Mouse (Mus musculus): ENCODE results near the gene Hmcn1. TPM values are rescaled to one million over a fixed set of nuclear protein-coding genes. Genes with fewer than 3 reads are reported as not detected.

Hmcn1 gene
- polyA plus RNA-seq, 1 experiment = 0.25 TPM

DNA sequence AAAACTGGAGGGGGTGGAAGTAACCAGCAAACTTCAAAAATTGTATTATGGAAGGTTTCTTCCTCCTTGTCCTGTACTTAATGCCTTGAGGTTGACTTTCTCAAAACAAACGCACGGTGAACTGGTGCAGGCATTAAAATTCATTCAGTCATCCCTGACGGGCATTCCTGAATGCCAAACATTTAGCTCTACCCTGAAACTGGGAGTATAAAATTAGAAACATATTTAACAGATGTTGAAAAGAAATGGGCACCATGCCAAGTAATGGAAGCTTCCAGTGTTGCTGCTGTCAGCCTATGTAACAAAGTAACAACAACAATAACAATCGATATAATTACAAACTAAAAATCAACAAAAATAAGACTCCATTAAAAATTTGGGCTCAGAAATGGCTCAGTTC is 14.5 kb upstream of the Hmcn1 start:
- H3K4me3 ChIP-seq (replicated peaks; ENCODE audit: control insufficient read depth, low read depth, low read length) = no peak overlapping the region
- WGBS = 81% methylated on average over 4 of the region's 4 CpGs
- H3K4me1 ChIP-seq (ENCODE audit: control insufficient read depth, insufficient read depth, low read length) = no peaks in the 10 kb centered on the region
- no peak for TF ChIP-seq POLR2A (IDR thresholded peaks at IDR 0.05; ENCODE audit: borderline replicate concordance, control insufficient read depth, low read depth, low read length)
- no peak for TF ChIP-seq CTCF (IDR thresholded peaks at IDR 0.05; ENCODE audit: control insufficient read depth, insufficient read depth, low read length)
- no peak overlapping the region for H3K27ac ChIP-seq (ENCODE audit: control insufficient read depth, insufficient read depth, low read depth, low read length, poor library complexity)

GRCm38 (mm10) chr1:151004007-151004406 is 10.8 kb upstream of the Hmcn1 start:
- TF ChIP-seq CTCF (IDR thresholded peaks at IDR 0.05; ENCODE audit: control insufficient read depth, insufficient read depth, low read length) = no peak
- TF ChIP-seq POLR2A (IDR thresholded peaks at IDR 0.05; ENCODE audit: borderline replicate concordance, control insufficient read depth, low read depth, low read length) = no peak
- Histone ChIP-seq H3K4me1 (ENCODE audit: control insufficient read depth, insufficient read depth, low read length) (no peaks in the 10 kb centered on the region; the same call in 1 of the 2 replicates), H3K27ac (ENCODE audit: control insufficient read depth, insufficient read depth, low read depth, low read length, poor library complexity) (no peak overlapping the region), H3K4me3 (replicated peaks; ENCODE audit: control insufficient read depth, low read depth, low read length) (no peak overlapping the region)
- WGBS = 85% methylated on average over 5 of the region's 5 CpGs

DNA sequence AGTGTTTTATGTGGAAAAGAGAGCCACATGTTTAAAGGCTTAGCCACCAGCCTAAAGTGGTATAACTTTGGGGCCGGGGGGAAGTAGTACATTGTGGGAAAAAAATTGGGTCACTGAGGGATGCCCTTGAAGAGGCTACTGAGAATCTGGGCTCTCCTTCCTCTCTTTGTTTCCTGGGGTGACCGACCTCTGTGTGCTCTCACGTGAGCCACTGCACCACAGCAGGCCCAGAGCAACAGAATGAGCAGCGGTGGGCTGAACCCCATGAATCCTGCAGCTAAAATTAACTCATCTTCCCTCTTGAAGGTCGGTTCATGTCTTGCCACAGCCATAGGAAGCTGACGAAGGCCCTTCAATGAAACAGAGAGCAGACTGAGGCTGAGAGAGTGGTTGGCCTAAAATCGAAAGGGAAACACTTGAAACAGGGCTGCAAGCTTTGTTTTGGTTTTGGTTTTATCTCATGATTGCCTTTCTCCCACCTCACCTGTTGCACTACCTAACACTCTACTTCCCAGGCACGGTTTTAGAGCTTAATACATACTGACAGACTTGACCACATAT is 8.7 kb upstream of the Hmcn1 start:
- no peak for TF ChIP-seq POLR2A (IDR thresholded peaks at IDR 0.05; ENCODE audit: borderline replicate concordance, control insufficient read depth, low read depth, low read length)
- TF ChIP-seq CTCF (IDR thresholded peaks at IDR 0.05; ENCODE audit: control insufficient read depth, insufficient read depth, low read length) = no peak
- no peak overlapping the region for H3K27ac ChIP-seq (ENCODE audit: control insufficient read depth, insufficient read depth, low read depth, low read length, poor library complexity)
- WGBS = 8% methylated on average over 8 of the region's 8 CpGs
- H3K4me3 ChIP-seq (replicated peaks; ENCODE audit: control insufficient read depth, low read depth, low read length) = no peak overlapping the region
- no peaks in the 10 kb centered on the region; the same call in 1 of the 2 replicates for H3K4me1 ChIP-seq (ENCODE audit: control insufficient read depth, insufficient read depth, low read length)

DNA sequence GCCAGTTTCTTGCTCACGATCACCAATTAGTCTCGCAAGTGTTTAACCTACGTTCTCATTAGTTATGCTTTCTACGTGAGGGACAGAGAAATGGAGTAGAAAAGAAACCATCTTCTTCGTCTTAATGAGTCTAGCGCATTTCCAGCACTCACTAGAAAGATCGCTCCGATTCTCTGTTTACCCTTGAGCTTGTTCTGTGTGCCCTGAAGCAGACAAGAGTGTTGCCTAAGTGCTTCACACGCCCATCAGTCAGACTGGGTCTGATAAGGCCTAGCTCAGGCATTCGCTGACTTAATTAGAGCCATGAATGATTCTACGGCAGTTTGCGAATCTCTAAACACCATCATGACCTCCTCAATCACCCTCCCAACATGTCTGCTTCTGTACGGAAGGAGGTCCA is 7.5 kb upstream of the Hmcn1 start:
- no peak overlapping the region for H3K4me3 ChIP-seq (replicated peaks; ENCODE audit: control insufficient read depth, low read depth, low read length)
- no peak overlapping the region for H3K27ac ChIP-seq (ENCODE audit: control insufficient read depth, insufficient read depth, low read depth, low read length, poor library complexity)
- WGBS = 87% methylated on average over 13 of the region's 13 CpGs
- no peak for TF ChIP-seq CTCF (IDR thresholded peaks at IDR 0.05; ENCODE audit: control insufficient read depth, insufficient read depth, low read length)
- TF ChIP-seq POLR2A (IDR thresholded peaks at IDR 0.05; ENCODE audit: borderline replicate concordance, control insufficient read depth, low read depth, low read length) = no peak
- H3K4me1 ChIP-seq (ENCODE audit: control insufficient read depth, insufficient read depth, low read length) = no peaks in the 10 kb centered on the region; the same call in 1 of the 2 replicates

DNA sequence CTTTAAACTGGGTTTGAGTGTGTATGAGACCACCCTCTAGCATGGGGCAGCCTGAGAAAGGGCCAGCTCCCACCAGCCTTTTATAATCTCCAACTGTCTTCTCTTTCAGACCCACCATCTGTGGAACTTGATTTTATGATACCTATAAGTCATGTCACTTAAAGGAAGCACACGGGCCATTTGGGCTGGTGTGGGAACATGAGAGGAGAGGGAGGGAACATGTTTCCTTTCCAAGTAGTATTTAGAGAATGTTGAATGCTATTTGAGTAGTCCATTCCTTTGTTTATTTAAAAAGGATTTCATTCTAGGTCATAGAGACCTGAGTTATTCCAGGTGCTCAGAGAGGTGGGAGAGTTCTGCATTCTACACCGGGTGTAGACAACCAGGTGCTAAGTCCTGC is 1.4 kb upstream of the Hmcn1 start:
- 59% methylated on average over 2 of the region's 2 CpGs for WGBS
- Histone ChIP-seq H3K27ac (ENCODE audit: control insufficient read depth, insufficient read depth, low read depth, low read length, poor library complexity) (no peak overlapping the region), H3K4me3 (replicated peaks; ENCODE audit: control insufficient read depth, low read depth, low read length) (no peak overlapping the region), H3K4me1 (ENCODE audit: control insufficient read depth, insufficient read depth, low read length) (no peaks in the 10 kb centered on the region)
- TF ChIP-seq CTCF (IDR thresholded peaks at IDR 0.05; ENCODE audit: control insufficient read depth, insufficient read depth, low read length) (no peak), POLR2A (IDR thresholded peaks at IDR 0.05; ENCODE audit: borderline replicate concordance, control insufficient read depth, low read depth, low read length) (no peak)

DNA sequence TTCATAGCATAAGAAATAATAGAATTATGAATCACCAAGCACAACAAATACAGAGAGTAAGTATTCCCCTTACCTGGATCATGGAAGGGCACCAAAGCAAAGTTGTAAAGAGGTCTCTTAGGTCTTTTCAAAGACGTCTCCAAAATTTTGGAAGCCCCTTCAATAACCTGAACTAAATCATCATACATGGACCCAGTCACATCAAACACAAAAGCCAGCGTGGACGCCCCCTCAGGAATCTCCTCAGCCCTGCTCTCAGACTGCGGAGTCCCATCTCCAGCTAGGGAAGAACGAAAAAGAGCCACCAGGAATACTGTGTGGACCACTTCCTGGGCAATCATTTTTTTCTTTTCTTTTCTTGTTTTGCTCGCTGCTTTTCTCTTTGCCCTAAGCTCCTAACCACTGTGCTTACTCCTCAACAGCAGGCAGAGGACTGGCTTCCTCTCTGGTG is 499 bp downstream of the Hmcn1 start:
- H3K27ac ChIP-seq (ENCODE audit: control insufficient read depth, insufficient read depth, low read depth, low read length, poor library complexity) = no peak overlapping the region
- H3K4me1 ChIP-seq (ENCODE audit: control insufficient read depth, insufficient read depth, low read length) = no peaks in the 10 kb centered on the region
- WGBS = 8% methylated on average over 6 of the region's 6 CpGs
- H3K4me3 ChIP-seq (replicated peaks; ENCODE audit: control insufficient read depth, low read depth, low read length) = no peak overlapping the region
- no peak for TF ChIP-seq POLR2A (IDR thresholded peaks at IDR 0.05; ENCODE audit: borderline replicate concordance, control insufficient read depth, low read depth, low read length)
- no peak for TF ChIP-seq CTCF (IDR thresholded peaks at IDR 0.05; ENCODE audit: control insufficient read depth, insufficient read depth, low read length)

DNA sequence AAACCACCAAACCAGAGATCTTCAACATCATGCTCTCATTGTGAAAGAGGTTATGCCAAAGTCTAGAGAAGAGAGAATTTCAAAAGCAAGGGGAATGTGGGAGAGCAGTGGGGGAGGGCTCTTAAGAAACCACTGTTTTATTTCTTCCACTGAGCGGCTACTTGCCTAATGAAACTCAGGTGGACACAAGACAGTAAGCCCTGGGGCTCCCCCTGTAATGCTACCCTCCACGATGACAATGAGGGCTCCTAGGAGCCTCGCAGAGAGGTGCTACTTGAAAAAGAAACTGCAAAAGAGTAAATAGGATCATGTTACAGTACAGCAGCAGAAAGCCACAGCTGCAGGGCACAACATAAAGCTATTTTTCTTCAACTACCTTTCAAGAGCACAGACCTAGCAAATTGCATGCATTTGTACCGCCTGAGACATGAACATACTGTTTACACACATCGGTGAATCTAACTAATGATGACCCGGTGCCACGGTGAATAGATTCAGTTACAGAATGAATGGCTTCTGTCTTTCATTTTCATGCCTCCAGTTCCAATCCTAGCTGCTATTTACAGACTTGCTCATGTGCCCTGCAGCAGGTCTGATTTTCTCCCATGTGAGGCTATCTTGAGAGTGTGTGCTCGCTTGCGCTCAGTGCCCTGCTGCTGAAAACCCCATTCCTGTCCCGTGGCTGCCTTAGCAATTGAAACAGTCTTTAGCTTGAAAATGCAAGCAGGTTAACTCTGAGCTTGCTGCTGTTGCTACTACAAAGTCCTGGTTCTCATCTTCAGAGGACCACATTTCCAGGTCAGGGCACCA is 1.3 kb downstream of the Hmcn1 start:
- TF ChIP-seq CTCF (IDR thresholded peaks at IDR 0.05; ENCODE audit: control insufficient read depth, insufficient read depth, low read length) = no peak
- TF ChIP-seq POLR2A (IDR thresholded peaks at IDR 0.05; ENCODE audit: borderline replicate concordance, control insufficient read depth, low read depth, low read length) = no peak
- no peak overlapping the region for H3K4me3 ChIP-seq (replicated peaks; ENCODE audit: control insufficient read depth, low read depth, low read length)
- WGBS = 5% methylated on average over 10 of the region's 10 CpGs
- no peaks in the 10 kb centered on the region for H3K4me1 ChIP-seq (ENCODE audit: control insufficient read depth, insufficient read depth, low read length)
- H3K27ac ChIP-seq (ENCODE audit: control insufficient read depth, insufficient read depth, low read depth, low read length, poor library complexity) = no peak overlapping the region

- WGBS = 79% methylated on average over 4 of the region's 4 CpGs
- no peak for TF ChIP-seq POLR2A (IDR thresholded peaks at IDR 0.05; ENCODE audit: borderline replicate concordance, control insufficient read depth, low read depth, low read length)
- TF ChIP-seq CTCF (IDR thresholded peaks at IDR 0.05; ENCODE audit: control insufficient read depth, insufficient read depth, low read length) = no peak
- Histone ChIP-seq H3K4me3 (replicated peaks; ENCODE audit: control insufficient read depth, low read depth, low read length) (no peak overlapping the region), H3K4me1 (ENCODE audit: control insufficient read depth, insufficient read depth, low read length) (no peaks in the 10 kb centered on the region), H3K27ac (ENCODE audit: control insufficient read depth, insufficient read depth, low read depth, low read length, poor library complexity) (no peak overlapping the region)
Measured at GRCm38 (mm10) chr1:150984888-150985287, 8.3 kb downstream of the Hmcn1 start.
